Comparison of ENCODE assay signal across 13 mouse cellular contexts in the genomic region with DNA sequence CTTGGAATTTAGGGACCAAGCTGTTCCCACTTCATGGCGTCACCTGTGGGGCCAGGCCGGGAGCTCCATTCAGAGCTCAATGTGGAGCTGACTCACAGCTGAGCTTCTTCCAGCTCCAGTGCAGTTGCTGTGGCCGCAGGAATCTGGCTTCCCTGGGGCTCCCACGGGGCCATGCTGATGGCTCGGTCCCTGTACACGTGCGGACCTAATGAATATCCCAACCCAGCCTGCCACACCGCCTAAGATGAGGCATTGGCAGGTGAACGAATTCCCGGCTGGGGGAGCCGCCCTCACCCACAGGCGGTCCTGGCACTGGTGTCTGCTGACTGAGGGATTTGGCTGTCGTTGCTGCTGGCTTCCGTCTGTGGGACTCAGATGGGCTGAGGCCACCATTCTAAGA. TPM values are rescaled to one million over a fixed set of nuclear protein-coding genes. Genes with fewer than 3 reads are reported as not detected.
A peak's percentile ranks its signal among the peaks of the same experiment; 100 is the strongest.
DNase-seq lines count a peak whose midpoint lies in the region; ATAC-seq and TF ChIP-seq lines count a peak whose summit lies in the region.
"Had no signal": no experiment of that assay in that cellular context is flagged by ENCODE, and none has a peak within 500 bp of the region (broad histone marks: within the 10 kb centered on the region; RNA-seq: fewer than 3 reads in every experiment).

No protein-coding gene starts in this region.

- H3K27me3 ChIP-seq in forebrain, embryonic 10.5 days (ENCODE audit: poor library complexity, severe bottlenecking): no peaks in the 10 kb centered on the region
- no peaks in the 10 kb centered on the region for H3K27me3 ChIP-seq in forebrain, embryonic 13.5 days
- no peaks in the 10 kb centered on the region for H3K27me3 ChIP-seq in neural tube, embryonic 15.5 days (replicated peaks)
- H3K27me3 ChIP-seq in myocyte (ENCODE audit: control insufficient read depth, insufficient read depth, insufficient read length): no peaks in the 10 kb centered on the region
- no peaks in the 10 kb centered on the region for H3K27me3 ChIP-seq in hindbrain, embryonic 11.5 days (ENCODE audit: control insufficient read depth, insufficient read depth, low read length)
- H3K27me3 ChIP-seq: embryonic facial prominence, embryonic 15.5 days had no signal

- intact Hi-C loops in gastrocnemius, postnatal 14 days (cut with DNase I; ENCODE audit: low total_unique reads): no loop called here

- peak overlapping the region; percentile 1; the same call in 1 of the 2 replicates for H3K27ac ChIP-seq in forebrain, embryonic 10.5 days
- no peak overlapping the region for H3K27ac ChIP-seq in forebrain, embryonic 13.5 days
- no peak overlapping the region for H3K27ac ChIP-seq in neural tube, embryonic 15.5 days (replicated peaks)
- H3K27ac ChIP-seq in hindbrain, embryonic 11.5 days (ENCODE audit: low read depth, low read length): no peak overlapping the region
- H3K27ac ChIP-seq: embryonic facial prominence, embryonic 15.5 days; macrophage had no signal

- no peak overlapping the region for H3ac ChIP-seq in myocyte (ENCODE audit: control insufficient read depth, insufficient read length)

- WGBS in forebrain, embryonic 10.5 days: 84% methylated on average over 14 of the region's 14 CpGs
- WGBS in forebrain, embryonic 13.5 days: 66% methylated on average over 14 of the region's 14 CpGs
- 46% methylated on average over 14 of the region's 14 CpGs for WGBS in neural tube, embryonic 15.5 days
- WGBS in hindbrain, embryonic 11.5 days: 72% methylated on average over 14 of the region's 14 CpGs

- no peak for DNase-seq in forebrain, embryonic 10.5 days (ENCODE audit: extremely low spot score, low spot score)
- no peak for DNase-seq in neural tube, embryonic 10.5 days (ENCODE audit: extremely low spot score, low spot score)
- DNase-seq in gastrocnemius, postnatal 14 days: peak; percentile 78
- no peak for DNase-seq in hindbrain, embryonic 11.5 days (ENCODE audit: low spot score)
- no peak for DNase-seq in lung, postnatal 36 days
- DNase-seq: adrenal gland, postnatal 14 days had no signal

- no peak for ATAC-seq in forebrain, embryonic 13.5 days
- ATAC-seq in neural tube, embryonic 15.5 days (ENCODE audit: low FRiP score): peak; percentile 24; the same call in 1 of the 2 replicates
- no peak for ATAC-seq in hindbrain, embryonic 11.5 days (ENCODE audit: low FRiP score)
- ATAC-seq: CD4-positive, CD25-positive, alpha-beta regulatory T cell, adult 4 months; inflammation-experienced regulatory T-cells, adult 6 months had no signal

- H3K4me2 ChIP-seq in forebrain, embryonic 13.5 days: no peak overlapping the region
- no peak overlapping the region for H3K4me2 ChIP-seq in neural tube, embryonic 15.5 days
- H3K4me2 ChIP-seq in myocyte (ENCODE audit: low read depth): peak overlapping the region; percentile 32
- no peak overlapping the region for H3K4me2 ChIP-seq in hindbrain, embryonic 11.5 days (replicated peaks; ENCODE audit: low read depth, low read length)
- H3K4me2 ChIP-seq: embryonic facial prominence, embryonic 15.5 days had no signal

- H3K9me3 ChIP-seq in forebrain, embryonic 10.5 days: peaks cover 5% of the 10 kb centered on the region
- H3K9me3 ChIP-seq in forebrain, embryonic 13.5 days (replicated peaks): peaks cover 2% of the 10 kb centered on the region
- H3K9me3 ChIP-seq in neural tube, embryonic 15.5 days (replicated peaks): no peaks in the 10 kb centered on the region
- H3K9me3 ChIP-seq in hindbrain, embryonic 11.5 days (ENCODE audit: control insufficient read depth, low read length): no peaks in the 10 kb centered on the region
- H3K9me3 ChIP-seq: embryonic facial prominence, embryonic 15.5 days had no signal

- TF ChIP-seq POLR2A in myocyte (IDR thresholded peaks at IDR 0.05; ENCODE audit: insufficient read length, low read depth): no peak

- no peak overlapping the region for H3K9ac ChIP-seq in forebrain, embryonic 13.5 days
- no peak overlapping the region for H3K9ac ChIP-seq in neural tube, embryonic 15.5 days (replicated peaks)
- H3K9ac ChIP-seq in hindbrain, embryonic 11.5 days (ENCODE audit: low read depth, low read length): no peak overlapping the region
- H3K9ac ChIP-seq: embryonic facial prominence, embryonic 15.5 days had no signal

- peaks cover 9% of the 10 kb centered on the region for H3K4me1 ChIP-seq in forebrain, embryonic 10.5 days
- no peaks in the 10 kb centered on the region; the same call in 1 of the 2 replicates for H3K4me1 ChIP-seq in forebrain, embryonic 13.5 days
- 0 out of 2 replicates have a peak, but pooled peaks cover 5% of the 10 kb centered on the region for H3K4me1 ChIP-seq in neural tube, embryonic 15.5 days
- H3K4me1 ChIP-seq in hindbrain, embryonic 11.5 days (replicated peaks; ENCODE audit: control insufficient read depth, insufficient read depth, low read length): no peaks in the 10 kb centered on the region

- no peaks in the 10 kb centered on the region for H3K79me2 ChIP-seq in myocyte (ENCODE audit: control insufficient read depth, insufficient read depth)

- no peaks in the 10 kb centered on the region for H3K36me3 ChIP-seq in forebrain, embryonic 10.5 days (replicated peaks)
- H3K36me3 ChIP-seq in forebrain, embryonic 13.5 days (ENCODE audit: poor library complexity, severe bottlenecking): no peaks in the 10 kb centered on the region
- H3K36me3 ChIP-seq in neural tube, embryonic 15.5 days: no peaks in the 10 kb centered on the region
- H3K36me3 ChIP-seq in myocyte (ENCODE audit: control insufficient read depth, insufficient read depth): no peaks in the 10 kb centered on the region
- H3K36me3 ChIP-seq in hindbrain, embryonic 11.5 days (ENCODE audit: control insufficient read depth, insufficient read depth, low read length): no peaks in the 10 kb centered on the region
- H3K36me3 ChIP-seq: embryonic facial prominence, embryonic 15.5 days had no signal

- no peak overlapping the region for H3K4me3 ChIP-seq in forebrain, embryonic 10.5 days
- no peak overlapping the region for H3K4me3 ChIP-seq in forebrain, embryonic 13.5 days
- H3K4me3 ChIP-seq in neural tube, embryonic 15.5 days (replicated peaks): no peak overlapping the region
- H3K4me3 ChIP-seq in myocyte: no peak overlapping the region
- no peak overlapping the region for H3K4me3 ChIP-seq in hindbrain, embryonic 11.5 days (ENCODE audit: low read depth, low read length)
- H3K4me3 ChIP-seq: embryonic facial prominence, embryonic 15.5 days had no signal

TF ChIP-seq in myocyte, 11 proteins besides CTCF, POLR2A, EP300 and RAD21:
- TF ChIP-seq MYOD1 (IDR thresholded peaks at IDR 0.05; ENCODE audit: control insufficient read depth in 1 of 3, insufficient read length in 2 of 3, low read depth in 2 of 3) (peak in 2 of 3 experiments; percentile 40 to 70), MYOG (IDR thresholded peaks at IDR 0.05; ENCODE audit: control insufficient read depth in 1 of 3, insufficient read depth in 1 of 3, insufficient read length in 2 of 3, low read depth in 2 of 3) (peak; percentile 36 to 90 (median 57)), SRF (IDR thresholded peaks at IDR 0.05; ENCODE audit: control insufficient read depth, insufficient read length, low read depth) (no peak)

RNA-seq across cellular contexts. Expression of a gene that starts 29.5 kb away (rescaled TPM):
- polyA plus RNA-seq in forebrain, embryonic 10.5 days (2016; fragmentation: Nextera tagmentation; extraction: Ambion mirVana): 2.3 and 3.0 TPM in 2 replicates
- polyA plus RNA-seq in forebrain, embryonic 13.5 days (2015; fragmentation: Nextera tagmentation; extraction: Ambion mirVana): 3.6 and 4.2 TPM in 2 replicates
- polyA plus RNA-seq in neural tube, embryonic 15.5 days (2015; fragmentation: Nextera tagmentation; extraction: Ambion mirVana): 4.5 and 5.2 TPM in 2 replicates
- 1 to 10 TPM; 3.9 to 4.9 TPM for total RNA-seq in gastrocnemius, postnatal 14 days (2021)
- 12.1 TPM for polyA plus RNA-seq in myocyte (2012; fragmentation: generic; extraction: Trizol)
- polyA plus RNA-seq in hindbrain, embryonic 11.5 days (2014; fragmentation: Nextera tagmentation; extraction: Ambion mirVana): 3.3 and 4.8 TPM in 2 replicates
